Mouse (Mus musculus) hindbrain, embryonic 15.5 days (tissue): ENCODE results near the gene Jmy. TPM values are rescaled to one million over a fixed set of nuclear protein-coding genes. Genes with fewer than 3 reads are reported as not detected.
"Not testable (repeated sequence)": the region's sequence is repeated elsewhere in the genome, so short reads cannot be mapped to it uniquely, and the experiment has no call there.

Experiments
- ATAC-seq: fragments of 200-750 bp; cut with Nextera tagmentation; 2 replicates; pipeline ENCODE4 v1.8.0; 2017; ENCODE audit warnings: low read depth, moderate number of reproducible peaks, moderate TSS enrichment; ENCODE audit not compliant: low FRiP score
- H3K27ac ChIP-seq: fragments of 300-500 bp; sonication (generic); replicated peaks from 2 replicates; pipeline ENCODE4 v1.5.1; 2015; ENCODE audit warnings: mild to moderate bottlenecking, inconsistent platforms
- H3K27me3 ChIP-seq: fragments of 300-500 bp; sonication (generic); 2 replicates; pipeline ENCODE4 v1.6.1; 2015; ENCODE audit warnings: control low read depth, inconsistent platforms
- H3K36me3 ChIP-seq: fragments of 300-500 bp; sonication (generic); 2 replicates; pipeline ENCODE4 v1.6.1; 2015; ENCODE audit warnings: control low read depth, inconsistent platforms
- H3K4me1 ChIP-seq: fragments of 300-500 bp; sonication (generic); replicated peaks from 2 replicates; pipeline ENCODE4 v1.6.1; 2015; ENCODE audit warnings: control low read depth, inconsistent platforms
- H3K4me2 ChIP-seq: fragments of 300-500 bp; sonication (generic); 2 replicates; pipeline ENCODE4 v1.6.1; 2015; ENCODE audit warnings: moderate library complexity, mild to moderate bottlenecking, inconsistent platforms
- H3K4me3 ChIP-seq: fragments of 300-500 bp; sonication (generic); 2 replicates; pipeline ENCODE4 v1.5.1; 2015; ENCODE audit warnings: mild to moderate bottlenecking, inconsistent platforms
- H3K9ac ChIP-seq: fragments of 300-500 bp; sonication (generic); 2 replicates; pipeline ENCODE4 v1.6.1; 2015; ENCODE audit warnings: inconsistent platforms
- H3K9me3 ChIP-seq: fragments of 300-500 bp; sonication (generic); 2 replicates; pipeline ENCODE4 v1.6.1; 2016; ENCODE audit warnings: control low read depth, inconsistent platforms
- WGBS: fragments of 180-500 bp; shearing (Covaris S2); methylation state at CpG from one replicate; pipeline ENCODE4 v1.1.7; 2015; 5-methylcytosine and 5-hydroxymethylcytosine counted together
- polyA plus RNA-seq: library from polyadenylated mRNA; unstranded; fragments of >200 nt; fragmentation: Nextera tagmentation; extraction: Ambion mirVana; gene quantifications from 2 replicates; pipeline ENCODE4 v1.2.1, GENCODE M21; 2015

Jmy gene
- 5.7 and 9.1 TPM in 2 replicates for polyA plus RNA-seq

GRCm38 (mm10) chr13:93499167-93499972 is at the start of gene Jmy:
Jmy (minus strand) TSS chr13:93499808.
- H3K9me3 ChIP-seq = no peaks in the 10 kb centered on the region
- H3K9ac ChIP-seq = peak within 1 kb of the TSS; percentile 84
- H3K27me3 ChIP-seq = no peaks in the 10 kb centered on the region
- H3K27ac ChIP-seq = peak within 1 kb of the TSS; percentile 87
- H3K4me2 ChIP-seq = peak within 1 kb of the TSS; percentile 83
- peaks cover 33% of the 10 kb centered on the region for H3K4me1 ChIP-seq
- peak; percentile 97 for ATAC-seq
- under 1% methylated on average over 105 of the region's 105 CpGs for WGBS
- peak within 1 kb of the TSS; percentile 91 for H3K4me3 ChIP-seq
- no peaks in the 10 kb centered on the region for H3K36me3 ChIP-seq

DNA sequence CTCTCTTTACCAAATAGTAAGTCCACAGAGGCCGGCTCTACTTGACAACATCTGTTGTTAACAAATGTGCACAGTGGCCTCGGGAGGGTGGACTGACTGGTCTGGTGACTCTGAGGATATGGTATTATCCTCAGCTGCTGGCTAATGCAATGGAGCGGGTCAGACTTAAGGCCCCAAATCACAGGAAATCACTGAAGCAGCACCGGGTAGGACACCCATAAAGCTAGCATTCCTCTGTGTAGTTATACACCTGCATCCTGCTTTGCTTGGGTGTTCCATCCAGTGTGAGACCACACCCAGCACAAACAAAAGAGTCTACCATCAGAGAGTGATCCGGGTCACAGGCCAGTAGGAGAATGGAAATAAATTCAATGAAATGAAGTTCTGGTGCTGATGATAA is 48.0 kb upstream of the Jmy start:
- Histone ChIP-seq H3K27me3 (no peaks in the 10 kb centered on the region), H3K27ac (no peak overlapping the region), H3K4me1 (no peaks in the 10 kb centered on the region), H3K4me3 (no peak overlapping the region), H3K4me2 (no peak overlapping the region), H3K36me3 (no peaks in the 10 kb centered on the region), H3K9ac (no peak overlapping the region), H3K9me3 (no peaks in the 10 kb centered on the region)
- WGBS = 90% methylated on average over 5 of the region's 5 CpGs
- ATAC-seq = no peak

GRCm38 (mm10) chr13:93546011-93546410 is 46.4 kb upstream of the Jmy start:
- Histone ChIP-seq H3K27ac (no peak overlapping the region), H3K4me3 (no peak overlapping the region), H3K9ac (no peak overlapping the region), H3K36me3 (no peaks in the 10 kb centered on the region), H3K9me3 (no peaks in the 10 kb centered on the region), H3K4me1 (no peaks in the 10 kb centered on the region), H3K27me3 (no peaks in the 10 kb centered on the region), H3K4me2 (no peak overlapping the region)
- no peak for ATAC-seq
- 77% methylated on average over 1 of the region's 1 CpGs for WGBS

GRCm38 (mm10) chr13:93544274-93544673 is 44.7 kb upstream of the Jmy start:
- Histone ChIP-seq H3K4me1 (no peaks in the 10 kb centered on the region), H3K4me3 (no peak overlapping the region), H3K9me3 (no peaks in the 10 kb centered on the region), H3K27ac (no peak overlapping the region), H3K9ac (no peak overlapping the region), H3K4me2 (no peak overlapping the region), H3K36me3 (no peaks in the 10 kb centered on the region), H3K27me3 (no peaks in the 10 kb centered on the region)
- no peak for ATAC-seq

GRCm38 (mm10) chr13:93539311-93539710 is 39.7 kb upstream of the Jmy start:
- 85% methylated on average over 4 of the region's 4 CpGs for WGBS
- Histone ChIP-seq H3K36me3 (no peaks in the 10 kb centered on the region), H3K4me1 (no peaks in the 10 kb centered on the region), H3K4me3 (no peak overlapping the region), H3K27me3 (no peaks in the 10 kb centered on the region), H3K9ac (no peak overlapping the region), H3K27ac (no peak overlapping the region), H3K9me3 (no peaks in the 10 kb centered on the region), H3K4me2 (no peak overlapping the region)
- ATAC-seq = no peak

DNA sequence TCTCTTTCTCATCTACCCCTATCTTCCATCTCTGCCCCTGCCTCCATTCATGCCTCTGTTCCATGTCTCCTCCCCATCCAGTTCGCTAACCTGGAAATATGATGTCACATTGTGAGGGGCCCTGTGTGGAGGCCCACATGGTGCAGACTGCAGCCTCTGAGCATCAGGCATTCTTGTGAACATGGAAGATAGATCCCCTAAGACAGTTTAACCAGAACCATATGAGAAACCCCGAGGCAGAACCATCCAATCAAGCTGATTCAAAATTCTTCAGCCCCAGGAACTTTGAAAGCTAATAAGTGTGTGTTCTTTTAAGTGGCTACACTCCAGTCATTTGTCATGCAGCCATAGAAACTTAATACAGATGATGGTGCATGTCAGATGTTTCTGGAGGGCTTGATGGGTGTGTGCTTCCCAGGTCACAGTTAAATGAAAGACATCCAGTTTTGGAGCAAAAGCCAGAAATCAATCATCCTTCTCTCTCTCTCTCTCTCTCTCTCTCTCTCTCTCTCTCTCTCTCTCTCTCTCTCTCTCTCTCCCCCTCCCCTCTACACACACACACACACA is 19.2 kb upstream of the Jmy start:
- no peak for ATAC-seq
- Histone ChIP-seq H3K4me1 (no peaks in the 10 kb centered on the region), H3K9ac (no peak overlapping the region), H3K27me3 (no peaks in the 10 kb centered on the region), H3K4me3 (no peak overlapping the region), H3K36me3 (no peaks in the 10 kb centered on the region), H3K4me2 (no peak overlapping the region), H3K9me3 (no peaks in the 10 kb centered on the region), H3K27ac (no peak overlapping the region)
- 71% methylated on average over 2 of the region's 2 CpGs for WGBS

GRCm38 (mm10) chr13:93517223-93517622 is 17.6 kb upstream of the Jmy start:
- no peaks in the 10 kb centered on the region for H3K36me3 ChIP-seq
- H3K9me3 ChIP-seq = no peaks in the 10 kb centered on the region
- H3K27me3 ChIP-seq = 0 out of 2 replicates have a peak, but pooled peaks cover 2% of the 10 kb centered on the region
- H3K4me1 ChIP-seq = no peaks in the 10 kb centered on the region
- H3K4me3 ChIP-seq = no peak overlapping the region
- ATAC-seq = no peak
- no peak overlapping the region for H3K4me2 ChIP-seq
- H3K9ac ChIP-seq = no peak overlapping the region
- no peak overlapping the region for H3K27ac ChIP-seq

DNA sequence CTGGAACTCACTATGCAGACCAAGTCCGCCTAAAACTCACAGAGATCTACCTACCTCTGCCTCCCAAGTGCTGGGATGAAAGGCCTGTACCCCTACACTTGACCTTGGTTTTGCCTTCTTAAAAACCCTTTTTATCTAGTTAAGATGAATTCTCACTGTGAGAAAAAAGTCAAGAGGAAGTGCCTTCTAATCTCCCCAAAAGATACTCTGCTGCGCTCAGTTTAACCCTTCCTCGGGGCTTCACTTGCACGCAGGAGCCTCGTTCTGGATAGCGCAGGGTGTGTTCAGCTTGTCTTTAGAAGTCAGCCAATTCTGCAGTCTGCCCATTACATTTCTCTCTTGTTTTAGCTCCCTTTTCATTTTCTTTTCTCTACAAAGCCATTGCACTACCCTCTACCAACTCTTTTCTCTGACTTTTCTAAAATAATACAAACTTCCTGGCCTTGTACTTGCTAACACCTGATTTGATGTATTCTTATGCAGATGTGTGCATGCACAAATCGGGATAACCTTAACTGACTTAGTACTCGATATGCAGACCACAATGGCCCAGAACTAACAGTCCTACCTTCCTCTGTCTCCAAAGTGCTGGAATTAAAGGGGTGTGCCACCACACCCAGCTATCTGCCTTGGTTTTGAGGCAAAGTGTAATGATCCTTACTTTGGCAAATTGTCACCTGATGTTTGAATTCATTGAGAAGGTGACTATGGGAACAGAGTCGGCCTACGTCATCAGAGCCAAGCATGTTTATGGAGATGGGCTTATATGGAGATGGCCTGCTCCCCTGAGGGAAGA is 14.6 kb upstream of the Jmy start:
- H3K4me3 ChIP-seq = no peak overlapping the region
- no peaks in the 10 kb centered on the region for H3K36me3 ChIP-seq
- WGBS = 89% methylated on average over 10 of the region's 10 CpGs
- H3K9ac ChIP-seq = no peak overlapping the region
- H3K27ac ChIP-seq = no peak overlapping the region
- no peak overlapping the region for H3K4me2 ChIP-seq
- H3K9me3 ChIP-seq = no peaks in the 10 kb centered on the region
- 0 out of 2 replicates have a peak, but pooled peaks cover 2% of the 10 kb centered on the region for H3K27me3 ChIP-seq
- H3K4me1 ChIP-seq = 0 out of 2 replicates have a peak, but pooled peaks cover 3% of the 10 kb centered on the region
- no peak for ATAC-seq

- Histone ChIP-seq H3K4me3 (no peak overlapping the region), H3K9me3 (no peaks in the 10 kb centered on the region), H3K9ac (no peak overlapping the region), H3K36me3 (no peaks in the 10 kb centered on the region), H3K4me2 (no peak overlapping the region), H3K27me3 (0 out of 2 replicates have a peak, but pooled peaks cover 2% of the 10 kb centered on the region), H3K4me1 (0 out of 2 replicates have a peak, but pooled peaks cover 3% of the 10 kb centered on the region), H3K27ac (peak overlapping the region; percentile 63)
- WGBS = 46% methylated on average over 16 of the region's 16 CpGs
- 0 out of 2 replicates have a peak, but pooled peaks have one; percentile 48 for ATAC-seq
Measured at GRCm38 (mm10) chr13:93510447-93511180, 11.0 kb upstream of the Jmy start.

GRCm38 (mm10) chr13:93506920-93507319 is 7.3 kb upstream of the Jmy start:
- not testable (repeated sequence) for H3K9me3 ChIP-seq, H3K36me3 ChIP-seq, ATAC-seq, H3K9ac ChIP-seq, H3K27ac ChIP-seq, H3K4me1 ChIP-seq, H3K4me3 ChIP-seq, H3K27me3 ChIP-seq, H3K4me2 ChIP-seq
- 86% methylated on average over 5 of the region's 5 CpGs for WGBS

GRCm38 (mm10) chr13:93501724-93502123 is 2.1 kb upstream of the Jmy start:
- Histone ChIP-seq H3K4me2 (no peak overlapping the region), H3K4me3 (no peak overlapping the region), H3K9ac (no peak overlapping the region), H3K9me3 (no peaks in the 10 kb centered on the region), H3K27ac (no peak overlapping the region), H3K4me1 (peaks cover 19% of the 10 kb centered on the region), H3K36me3 (no peaks in the 10 kb centered on the region), H3K27me3 (no peaks in the 10 kb centered on the region)
- 68% methylated on average over 4 of the region's 4 CpGs for WGBS
- ATAC-seq = no peak
